In the genomic region with DNA sequence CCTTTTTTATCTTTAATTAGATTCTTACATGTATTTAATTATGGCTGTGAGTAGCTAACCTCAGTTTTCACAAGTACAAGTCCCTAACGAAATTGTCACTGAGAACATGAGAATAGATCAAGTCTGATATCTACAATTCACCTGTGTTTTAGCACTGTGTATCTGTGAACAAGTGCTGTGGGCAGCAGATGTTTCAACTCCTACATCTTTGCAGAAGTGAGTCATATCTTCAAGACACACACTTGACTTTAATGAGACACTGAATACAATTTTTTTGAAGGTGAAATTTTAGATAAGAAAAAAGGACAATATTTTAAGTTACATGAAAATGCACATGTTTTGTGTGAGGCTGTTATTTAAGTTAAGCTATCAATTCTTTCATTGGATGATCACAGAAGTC, we compare ENCODE assay signal across 21 mouse cellular contexts.
DNase-seq lines count a peak whose midpoint lies in the region; ATAC-seq lines count a peak whose summit lies in the region.
"Had no signal": no experiment of that assay in that cellular context is flagged by ENCODE, and none has a peak within 500 bp of the region (broad histone marks: within the 10 kb centered on the region; RNA-seq: fewer than 3 reads in every experiment).

No protein-coding gene starts in this region.

- intact Hi-C loops in left cerebral cortex, postnatal 4 days (cut with DNase I): no loop called here

- ATAC-seq in frontal cortex, adult (ENCODE audit: low TSS enrichment): peak; percentile 86
- ATAC-seq: forebrain, embryonic 14.5 days; forebrain, postnatal 0 days; hindbrain, embryonic 16.5 days had no signal

- DNase-seq in frontal cortex, postnatal 14 days (ENCODE audit: low spot score in 2 of 2): no peak
- DNase-seq in left cerebral cortex, adult 11 months (ENCODE audit: low spot score): peak; percentile 5
- no peak for DNase-seq in left cerebral cortex, postnatal 4 days
- DNase-seq in right cerebral cortex, adult 18-20 months: peak; percentile 6
- no peak for DNase-seq in right cerebral cortex, postnatal 14 days
- peak; percentile 64 for DNase-seq in brain, adult 2 months (ENCODE audit: low read depth, low spot score)
- DNase-seq in T-cell, adult 2 months (ENCODE audit: low spot score): no peak
- DNase-seq: adrenal gland, postnatal 10 days; adrenal gland, postnatal 36 days; cerebellum, adult 11 months; cerebellum, adult 2 months; cerebellum, adult 9-11 months; cerebellum, postnatal 25 days; forebrain, postnatal 0 days; gastrocnemius, postnatal 25 days; heart, adult 18-20 months; heart, postnatal 10 days; heart, postnatal 36 days had no signal

Comparison
In these comparisons a context has a peak if more than half of its experiments do, and no peak if none do; other contexts are left out.
1. DNase-seq: peak in left cerebral cortex, adult 11 months (single experiment), right cerebral cortex, adult 18-20 months (single experiment) and brain, adult 2 months (single experiment); none in frontal cortex, postnatal 14 days (0 of 2), left cerebral cortex, postnatal 4 days (single experiment), right cerebral cortex, postnatal 14 days (single experiment) and T-cell, adult 2 months (single experiment).